Mouse (Mus musculus): ENCODE results near the gene Ucp2. TPM values are rescaled to one million over a fixed set of nuclear protein-coding genes. Genes with fewer than 3 reads are reported as not detected.

The Ucp2 gene
- polyA plus RNA-seq, 1 experiment: 387 TPM

DNA sequence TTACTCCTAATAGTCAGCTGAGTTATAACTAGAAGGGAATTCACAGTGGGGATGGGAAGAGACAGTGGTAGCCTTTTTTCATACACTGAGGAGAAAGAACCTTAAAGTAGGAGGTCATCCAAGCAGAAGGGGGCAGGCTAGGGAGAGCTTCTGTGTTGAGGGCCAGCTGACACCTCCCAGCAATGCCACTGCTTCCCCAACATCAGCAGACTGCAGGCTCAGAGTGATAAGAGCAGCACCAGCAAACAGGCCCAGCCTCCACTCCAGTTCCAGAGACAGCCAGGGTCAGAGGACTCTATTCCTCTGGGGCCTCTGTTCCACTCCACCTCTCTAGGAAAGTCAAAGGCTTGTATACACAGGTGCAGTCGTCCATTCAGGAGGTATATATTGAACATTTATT is 35.0 kb upstream of the Ucp2 start:
- no peak overlapping the region for H3ac ChIP-seq (ENCODE audit: control insufficient read depth, insufficient read length)
- H3K79me2 ChIP-seq (ENCODE audit: control insufficient read depth, insufficient read depth): no peaks in the 10 kb centered on the region
- H3K4me3 ChIP-seq: no peak overlapping the region
- H3K27me3 ChIP-seq (ENCODE audit: control insufficient read depth, insufficient read depth, insufficient read length): no peaks in the 10 kb centered on the region
- H3K36me3 ChIP-seq (ENCODE audit: control insufficient read depth, insufficient read depth): no peaks in the 10 kb centered on the region
- no peak overlapping the region for H3K4me2 ChIP-seq (ENCODE audit: low read depth)
- TF ChIP-seq MYOG (IDR thresholded peaks at IDR 0.05; ENCODE audit: control insufficient read depth in 1 of 3, insufficient read depth in 1 of 3, insufficient read length in 2 of 3, low read depth in 2 of 3): peak in 1 of 3 experiments; percentile 30
- no peak for TF ChIP-seq CEBPB (IDR thresholded peaks at IDR 0.05; ENCODE audit: insufficient read depth, poor library complexity, severe bottlenecking)
- no peak for TF ChIP-seq SRF (IDR thresholded peaks at IDR 0.05; ENCODE audit: control insufficient read depth, insufficient read length, low read depth)
- no peak for TF ChIP-seq TCF12 (IDR thresholded peaks at IDR 0.05; ENCODE audit: insufficient read depth, poor library complexity, severe bottlenecking)
- no peak for TF ChIP-seq POLR2AphosphoS2 (IDR thresholded peaks at IDR 0.05; ENCODE audit: insufficient read length, low read depth)

DNA sequence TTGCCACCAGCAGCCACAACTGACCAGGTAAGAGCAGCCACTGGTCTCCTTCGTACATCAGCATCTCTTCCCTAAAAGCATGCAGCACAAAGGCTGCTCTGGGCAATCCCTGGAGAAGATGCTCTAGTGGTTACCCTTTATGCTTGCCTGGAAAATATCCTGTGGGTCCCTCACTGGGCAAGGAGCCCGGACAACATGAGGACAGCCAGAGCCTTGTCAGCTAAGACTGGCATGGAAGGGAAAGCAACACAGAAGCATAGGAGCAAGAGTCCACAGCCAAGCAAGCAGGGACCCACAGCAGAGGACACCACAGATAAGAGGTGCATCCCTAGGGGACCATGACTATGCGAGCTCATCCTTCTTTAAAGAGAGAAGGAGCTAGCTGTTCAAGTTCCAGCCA is 33.3 kb upstream of the Ucp2 start:
- no peaks in the 10 kb centered on the region for H3K36me3 ChIP-seq (ENCODE audit: control insufficient read depth, insufficient read depth)
- H3K79me2 ChIP-seq (ENCODE audit: control insufficient read depth, insufficient read depth): no peaks in the 10 kb centered on the region
- TF ChIP-seq MAX (IDR thresholded peaks at IDR 0.05; ENCODE audit: low read depth) (no peak), MYOG (IDR thresholded peaks at IDR 0.05; ENCODE audit: control insufficient read depth in 1 of 3, insufficient read depth in 1 of 3, insufficient read length in 2 of 3, low read depth in 2 of 3) (no peak), TCF12 (IDR thresholded peaks at IDR 0.05; ENCODE audit: insufficient read depth, poor library complexity, severe bottlenecking) (no peak)
- no peak overlapping the region for H3K4me2 ChIP-seq (ENCODE audit: low read depth)
- no peak overlapping the region for H3ac ChIP-seq (ENCODE audit: control insufficient read depth, insufficient read length)
- H3K27me3 ChIP-seq (ENCODE audit: control insufficient read depth, insufficient read depth, insufficient read length): no peaks in the 10 kb centered on the region
- H3K4me3 ChIP-seq: no peak overlapping the region

DNA sequence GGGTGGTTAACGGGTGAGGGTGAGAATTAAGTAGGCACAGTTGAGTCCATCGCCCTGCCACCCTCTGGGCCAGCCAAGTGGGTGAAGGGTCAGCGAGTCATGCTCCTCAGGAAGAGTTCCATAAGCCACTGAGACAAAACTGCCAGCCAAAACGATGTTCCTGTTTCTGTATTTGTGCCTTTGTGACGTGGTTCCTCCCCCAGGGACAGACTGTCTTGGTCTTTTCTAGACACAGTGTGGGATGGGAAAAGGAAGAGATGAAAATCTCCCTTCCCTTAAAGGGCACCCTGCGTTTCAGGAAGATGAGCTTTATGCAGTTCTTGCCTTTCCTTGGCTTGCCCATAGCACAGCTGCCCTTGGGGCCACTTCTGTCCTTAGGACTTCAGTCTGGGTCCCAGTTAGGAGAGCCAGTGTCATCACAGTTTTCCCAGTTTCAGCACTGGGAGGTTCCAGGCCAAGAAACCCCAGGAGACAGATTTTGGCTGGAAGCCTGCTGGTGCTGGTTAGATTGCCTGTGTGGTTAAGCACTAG is 31.5 kb upstream of the Ucp2 start:
- H3K4me2 ChIP-seq (ENCODE audit: low read depth): no peak overlapping the region
- no peak for TF ChIP-seq TCF3 (IDR thresholded peaks at IDR 0.05; ENCODE audit: insufficient read length, low read depth)
- no peak for TF ChIP-seq MAX (IDR thresholded peaks at IDR 0.05; ENCODE audit: low read depth)
- no peak for TF ChIP-seq REST (IDR thresholded peaks at IDR 0.05; ENCODE audit: insufficient read depth, insufficient read length)
- no peak for TF ChIP-seq POLR2A (IDR thresholded peaks at IDR 0.05; ENCODE audit: insufficient read length, low read depth)
- H3K36me3 ChIP-seq (ENCODE audit: control insufficient read depth, insufficient read depth): no peaks in the 10 kb centered on the region
- H3K79me2 ChIP-seq (ENCODE audit: control insufficient read depth, insufficient read depth): no peaks in the 10 kb centered on the region
- no peak overlapping the region for H3ac ChIP-seq (ENCODE audit: control insufficient read depth, insufficient read length)
- H3K4me3 ChIP-seq: no peak overlapping the region
- no peaks in the 10 kb centered on the region for H3K27me3 ChIP-seq (ENCODE audit: control insufficient read depth, insufficient read depth, insufficient read length)

DNA sequence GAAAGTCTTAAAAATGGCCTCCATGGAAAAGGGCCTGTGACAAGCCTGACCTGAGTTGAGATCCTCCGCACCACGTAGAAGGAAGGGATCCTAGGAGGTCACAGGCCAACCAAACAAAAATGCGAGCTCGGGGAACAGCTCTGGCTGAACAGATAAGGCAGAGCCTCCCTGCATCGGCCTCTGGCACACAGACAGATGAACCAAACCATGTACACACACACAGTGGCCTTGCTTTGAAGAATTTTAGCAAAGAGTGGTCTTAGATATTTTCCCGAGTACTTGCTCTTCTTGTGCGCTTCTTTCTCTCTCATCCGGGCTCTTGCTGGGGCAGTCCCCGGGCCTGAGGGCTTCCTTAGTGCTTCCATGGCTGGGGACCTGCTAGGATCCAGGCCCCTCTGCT is 29.9 kb upstream of the Ucp2 start:
- Histone ChIP-seq H3K4me3 (no peak overlapping the region), H3ac (ENCODE audit: control insufficient read depth, insufficient read length) (no peak overlapping the region), H3K27me3 (ENCODE audit: control insufficient read depth, insufficient read depth, insufficient read length) (no peaks in the 10 kb centered on the region), H3K36me3 (ENCODE audit: control insufficient read depth, insufficient read depth) (no peaks in the 10 kb centered on the region), H3K79me2 (ENCODE audit: control insufficient read depth, insufficient read depth) (no peaks in the 10 kb centered on the region), H3K4me2 (ENCODE audit: low read depth) (no peak overlapping the region)
- TF ChIP-seq USF1 (IDR thresholded peaks at IDR 0.05; ENCODE audit: low read depth) (no peak), REST (IDR thresholded peaks at IDR 0.05; ENCODE audit: insufficient read depth, insufficient read length) (no peak), POLR2AphosphoS2 (IDR thresholded peaks at IDR 0.05; ENCODE audit: insufficient read length, low read depth) (no peak), MYOG (IDR thresholded peaks at IDR 0.05; ENCODE audit: control insufficient read depth in 1 of 3, insufficient read depth in 1 of 3, insufficient read length in 2 of 3, low read depth in 2 of 3) (no peak), MYOD1 (IDR thresholded peaks at IDR 0.05; ENCODE audit: control insufficient read depth in 1 of 3, insufficient read length in 2 of 3, low read depth in 2 of 3) (no peak), CEBPB (IDR thresholded peaks at IDR 0.05; ENCODE audit: insufficient read depth, poor library complexity, severe bottlenecking) (no peak), POLR2A (IDR thresholded peaks at IDR 0.05; ENCODE audit: insufficient read length, low read depth) (no peak)

DNA sequence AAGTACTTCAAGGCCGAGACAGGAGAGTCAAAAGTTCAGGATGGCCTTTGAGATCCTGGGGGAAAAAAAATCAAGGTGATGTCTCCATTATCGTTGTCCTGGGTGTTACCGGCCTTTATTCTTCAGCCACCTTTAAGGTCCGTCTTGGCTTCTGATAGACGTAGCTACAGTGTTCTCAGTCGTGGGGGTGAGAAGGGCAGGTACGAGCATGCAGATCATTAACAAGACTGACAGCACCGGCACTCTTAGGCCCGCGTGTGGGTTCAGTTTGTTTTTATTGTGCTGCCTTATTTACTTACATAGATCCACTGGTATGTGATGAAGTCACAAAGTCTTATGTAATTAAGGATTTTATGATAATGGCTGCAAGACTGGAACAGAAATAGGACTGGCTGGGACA is 29.4 kb upstream of the Ucp2 start:
- H3K79me2 ChIP-seq (ENCODE audit: control insufficient read depth, insufficient read depth): no peaks in the 10 kb centered on the region
- no peak overlapping the region for H3K4me2 ChIP-seq (ENCODE audit: low read depth)
- no peak overlapping the region for H3ac ChIP-seq (ENCODE audit: control insufficient read depth, insufficient read length)
- H3K4me3 ChIP-seq: no peak overlapping the region
- H3K27me3 ChIP-seq (ENCODE audit: control insufficient read depth, insufficient read depth, insufficient read length): no peaks in the 10 kb centered on the region
- TF ChIP-seq MYOG (IDR thresholded peaks at IDR 0.05; ENCODE audit: control insufficient read depth in 1 of 3, insufficient read depth in 1 of 3, insufficient read length in 2 of 3, low read depth in 2 of 3): no peak
- no peak for TF ChIP-seq TCF12 (IDR thresholded peaks at IDR 0.05; ENCODE audit: insufficient read depth, poor library complexity, severe bottlenecking)
- no peak for TF ChIP-seq CEBPB (IDR thresholded peaks at IDR 0.05; ENCODE audit: insufficient read depth, poor library complexity, severe bottlenecking)
- no peak for TF ChIP-seq POLR2AphosphoS2 (IDR thresholded peaks at IDR 0.05; ENCODE audit: insufficient read length, low read depth)
- no peaks in the 10 kb centered on the region for H3K36me3 ChIP-seq (ENCODE audit: control insufficient read depth, insufficient read depth)

DNA sequence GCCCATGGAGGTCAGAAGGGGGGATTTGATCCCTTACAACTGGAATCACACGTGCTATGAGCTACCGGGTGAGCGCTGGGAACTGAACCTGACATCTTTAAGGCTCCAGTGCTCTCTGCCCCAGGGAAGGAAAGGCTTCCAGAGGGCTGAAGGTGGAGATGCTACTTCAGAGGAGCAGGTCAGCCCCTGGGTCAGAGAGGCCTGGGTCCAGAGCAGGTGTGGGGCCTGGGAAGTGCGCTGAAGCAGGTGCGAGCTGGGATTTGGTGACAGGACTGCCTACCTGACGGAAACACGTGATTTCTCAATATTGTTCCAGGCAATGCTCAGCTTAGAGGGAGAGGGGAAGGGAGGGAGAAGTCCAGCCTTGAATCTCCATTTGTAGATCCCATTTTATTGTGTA is 28.9 kb upstream of the Ucp2 start:
- no peaks in the 10 kb centered on the region for H3K27me3 ChIP-seq (ENCODE audit: control insufficient read depth, insufficient read depth, insufficient read length)
- H3K36me3 ChIP-seq (ENCODE audit: control insufficient read depth, insufficient read depth): no peaks in the 10 kb centered on the region
- H3K4me2 ChIP-seq (ENCODE audit: low read depth): no peak overlapping the region
- H3K79me2 ChIP-seq (ENCODE audit: control insufficient read depth, insufficient read depth): no peaks in the 10 kb centered on the region
- H3ac ChIP-seq (ENCODE audit: control insufficient read depth, insufficient read length): no peak overlapping the region
- H3K4me3 ChIP-seq: no peak overlapping the region
- TF ChIP-seq POLR2A (IDR thresholded peaks at IDR 0.05; ENCODE audit: insufficient read length, low read depth) (no peak), REST (IDR thresholded peaks at IDR 0.05; ENCODE audit: insufficient read depth, insufficient read length) (no peak), MYOG (IDR thresholded peaks at IDR 0.05; ENCODE audit: control insufficient read depth in 1 of 3, insufficient read depth in 1 of 3, insufficient read length in 2 of 3, low read depth in 2 of 3) (no peak), MAX (IDR thresholded peaks at IDR 0.05; ENCODE audit: low read depth) (no peak), POLR2AphosphoS2 (IDR thresholded peaks at IDR 0.05; ENCODE audit: insufficient read length, low read depth) (no peak), MYOD1 (IDR thresholded peaks at IDR 0.05; ENCODE audit: control insufficient read depth in 1 of 3, insufficient read length in 2 of 3, low read depth in 2 of 3) (no peak), E2F4 (IDR thresholded peaks at IDR 0.05; ENCODE audit: insufficient read depth) (no peak), CEBPB (IDR thresholded peaks at IDR 0.05; ENCODE audit: insufficient read depth, poor library complexity, severe bottlenecking) (no peak), SRF (IDR thresholded peaks at IDR 0.05; ENCODE audit: control insufficient read depth, insufficient read length, low read depth) (no peak), USF1 (IDR thresholded peaks at IDR 0.05; ENCODE audit: low read depth) (no peak), TCF3 (IDR thresholded peaks at IDR 0.05; ENCODE audit: insufficient read length, low read depth) (no peak), TCF12 (IDR thresholded peaks at IDR 0.05; ENCODE audit: insufficient read depth, poor library complexity, severe bottlenecking) (no peak)
